Mouse (Mus musculus) monocyte, adult 2 months (primary cell): ENCODE results near the gene Id1.

Experiments
- DNase-seq, 2 experiments: peaks; one replicate each; pipeline ENCODE4 v3.0.0; 2022; ENCODE audit warnings: low spot score in 2 of 2, low read depth in 1 of 2

Id1 gene

GRCm38 (mm10) chr2:152782656-152783055 is 46.6 kb downstream of the Id1 start:
- DNase-seq: no peak

- no peak for DNase-seq
Measured at GRCm38 (mm10) chr2:152783241-152783640, 47.2 kb downstream of the Id1 start.

GRCm38 (mm10) chr2:152784640-152785039 is 48.6 kb downstream of the Id1 start:
- DNase-seq: no peak

- no peak for DNase-seq
Measured at GRCm38 (mm10) chr2:152785446-152786350, 49.6 kb downstream of the Id1 start.
